Mouse (Mus musculus): ENCODE measurements around the gene Slc4a10.

DNA sequence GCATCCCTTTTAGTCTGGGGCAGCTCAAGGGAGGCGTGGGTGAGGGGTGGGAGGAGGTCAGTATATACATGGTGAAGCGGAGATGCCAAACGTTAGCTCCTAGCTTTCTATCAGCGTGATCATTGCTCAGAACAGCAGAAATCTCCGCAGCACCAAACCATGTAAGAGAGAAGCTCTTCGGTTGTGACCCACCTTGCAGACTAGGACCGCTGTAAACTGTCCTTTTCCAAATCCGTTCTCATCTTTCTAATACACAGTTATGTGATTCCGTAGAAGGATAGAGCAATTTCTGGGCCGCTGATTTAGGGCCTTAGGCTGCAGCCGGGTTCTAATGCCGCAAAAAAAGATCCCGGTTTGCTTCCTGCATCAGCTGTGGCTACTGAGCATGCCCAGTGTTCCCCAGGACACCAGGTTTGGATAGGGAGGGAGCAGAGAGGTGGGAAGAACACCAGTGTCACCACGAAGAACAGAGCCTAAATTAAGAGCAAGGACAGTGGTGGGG, 1.3 kb downstream of the Slc4a10 start:
- TF ChIP-seq POLR2A (IDR thresholded peaks at IDR 0.05; ENCODE audit: low read depth, low read length) (no peak), CTCF (conservative IDR thresholded peaks at IDR 0.05; ENCODE audit: insufficient read depth, insufficient read length, low read depth, low read length) (no peak)

Measured in kidney, adult 2 months (tissue).